Mouse (Mus musculus): Measurements from ENCODE around the gene Gigyf2. TPM values are rescaled to one million over a fixed set of nuclear protein-coding genes. Genes with fewer than 3 reads are reported as not detected.

Gigyf2 gene
- total and polyA plus RNA-seq, 3 experiments, result 27.1 to 70.6 TPM; not detected in 1

GRCm38 (mm10) chr1:87331774-87332173 lies 5.0 kb downstream of the Gigyf2 start:
- no peaks in the 10 kb centered on the region for H3K9me3 ChIP-seq (replicated peaks; ENCODE audit: insufficient read depth, low read length)
- no peak for DNase-seq (ENCODE audit: low read depth, low spot score)
- peaks cover 51% of the 10 kb centered on the region for H3K79me2 ChIP-seq (ENCODE audit: control insufficient read depth, insufficient read depth, low read length, poor library complexity)
- peaks cover 30 to 38% of the 10 kb centered on the region in 2 experiments for H3K36me3 ChIP-seq (ENCODE audit: control insufficient read depth in 1 of 2, insufficient read depth in 2 of 2, low read length in 2 of 2)
- H3K4me1 ChIP-seq (ENCODE audit: control insufficient read depth in 1 of 2, insufficient read depth in 2 of 2, low read length in 2 of 2), result peaks cover 6 to 21% of the 10 kb centered on the region in 2 experiments
- no peaks in the 10 kb centered on the region for H3K27me3 ChIP-seq (ENCODE audit: control insufficient read depth in 1 of 2, insufficient read depth in 2 of 2, low read length in 2 of 2)
- no peak overlapping the region for H3K9ac ChIP-seq (ENCODE audit: control insufficient read depth, low read depth, low read length, poor library complexity, severe bottlenecking)
- H3K27ac ChIP-seq (ENCODE audit: control insufficient read depth, low read depth, low read length), result no peak overlapping the region
- no peak for TF ChIP-seq SIN3A (IDR thresholded peaks at IDR 0.05; ENCODE audit: low read length)
- H3K4me3 ChIP-seq (ENCODE audit: control insufficient read depth in 1 of 2, insufficient read depth in 1 of 2, low read depth in 2 of 2, low read length in 2 of 2), result no peak overlapping the region

DNA sequence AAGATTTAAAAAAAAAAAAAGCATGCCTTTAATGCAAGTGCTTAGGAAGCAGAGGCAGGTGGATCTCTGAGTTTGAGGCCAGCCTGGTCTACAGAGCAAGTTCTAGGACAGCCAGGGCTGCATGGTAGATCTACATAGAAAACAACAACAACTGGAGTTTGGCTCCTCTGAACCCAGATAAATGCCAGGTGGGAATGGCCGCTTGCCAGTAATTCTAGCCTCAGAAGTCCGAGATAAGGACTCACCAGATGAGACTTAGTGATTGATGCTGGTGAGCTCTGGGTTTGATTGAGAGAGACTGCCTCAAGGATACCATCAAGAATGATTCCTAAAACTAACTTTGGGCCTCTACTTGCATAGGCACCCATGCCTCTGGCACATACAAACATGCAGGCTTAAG lies 23.8 kb downstream of the Gigyf2 start:
- Histone ChIP-seq H3K27me3 (ENCODE audit: control insufficient read depth in 1 of 2, insufficient read depth in 2 of 2, low read length in 2 of 2) (no peaks in the 10 kb centered on the region), H3K9me3 (replicated peaks; ENCODE audit: insufficient read depth, low read length) (no peaks in the 10 kb centered on the region), H3K4me1 (ENCODE audit: control insufficient read depth in 1 of 2, insufficient read depth in 2 of 2, low read length in 2 of 2) (no peaks in the 10 kb centered on the region), H3K9ac (ENCODE audit: control insufficient read depth, low read depth, low read length, poor library complexity, severe bottlenecking) (no peak overlapping the region), H3K27ac (ENCODE audit: control insufficient read depth, low read depth, low read length) (no peak overlapping the region), H3K79me2 (ENCODE audit: control insufficient read depth, insufficient read depth, low read length, poor library complexity) (peaks cover 15% of the 10 kb centered on the region; the same call in 1 of the 2 replicates), H3K36me3 (ENCODE audit: control insufficient read depth in 1 of 2, insufficient read depth in 2 of 2, low read length in 2 of 2) (peaks cover 4 to 24% of the 10 kb centered on the region in 2 experiments), H3K4me3 (ENCODE audit: control insufficient read depth in 1 of 2, insufficient read depth in 1 of 2, low read depth in 2 of 2, low read length in 2 of 2) (no peak overlapping the region)
- DNase-seq (ENCODE audit: low read depth, low spot score), result no peak
- TF ChIP-seq MYC (IDR thresholded peaks at IDR 0.05; ENCODE audit: low read depth, low read length), result no peak
- TF ChIP-seq HCFC1 (IDR thresholded peaks at IDR 0.05; ENCODE audit: low read depth, low read length), result no peak

- Histone ChIP-seq H3K36me3 (ENCODE audit: control insufficient read depth in 1 of 2, insufficient read depth in 2 of 2, low read length in 2 of 2) (peaks cover 7 to 18% of the 10 kb centered on the region in 2 experiments), H3K27me3 (ENCODE audit: control insufficient read depth in 1 of 2, insufficient read depth in 2 of 2, low read length in 2 of 2) (no peaks in the 10 kb centered on the region), H3K9ac (ENCODE audit: control insufficient read depth, low read depth, low read length, poor library complexity, severe bottlenecking) (no peak overlapping the region), H3K4me1 (ENCODE audit: control insufficient read depth in 1 of 2, insufficient read depth in 2 of 2, low read length in 2 of 2) (no peaks in the 10 kb centered on the region), H3K4me3 (ENCODE audit: control insufficient read depth in 1 of 2, insufficient read depth in 1 of 2, low read depth in 2 of 2, low read length in 2 of 2) (no peak overlapping the region), H3K79me2 (ENCODE audit: control insufficient read depth, insufficient read depth, low read length, poor library complexity) (no peaks in the 10 kb centered on the region), H3K9me3 (replicated peaks; ENCODE audit: insufficient read depth, low read length) (no peaks in the 10 kb centered on the region), H3K27ac (ENCODE audit: control insufficient read depth, low read depth, low read length) (no peak overlapping the region)
- DNase-seq (ENCODE audit: low read depth, low spot score), result no peak
- no peak for TF ChIP-seq E2F4 (IDR thresholded peaks at IDR 0.05; ENCODE audit: borderline replicate concordance, low read depth, low read length)
- no peak for TF ChIP-seq KAT2A (conservative IDR thresholded peaks at IDR 0.05; ENCODE audit: low read depth, low read length)
- TF ChIP-seq RCOR1 (IDR thresholded peaks at IDR 0.05; ENCODE audit: low read depth, low read length), result no peak
- no peak for TF ChIP-seq ETS1 (IDR thresholded peaks at IDR 0.05; ENCODE audit: low read depth, low read length)
- no peak for TF ChIP-seq ZNF384 (IDR thresholded peaks at IDR 0.05; ENCODE audit: low read depth, low read length)
- no peak for TF ChIP-seq RAD21 (IDR thresholded peaks at IDR 0.05; ENCODE audit: low read depth, low read length)
- TF ChIP-seq MAX (IDR thresholded peaks at IDR 0.05; ENCODE audit: low read length), result no peak
- no peak for TF ChIP-seq POLR2A (IDR thresholded peaks at IDR 0.05; ENCODE audit: control insufficient read depth in 1 of 2, insufficient read depth in 1 of 2, low read depth in 1 of 2, low read length in 2 of 2, poor library complexity in 1 of 2)
- TF ChIP-seq EP300 (IDR thresholded peaks at IDR 0.05; ENCODE audit: low read depth in 1 of 2, low read length in 2 of 2), result no peak
- no peak for TF ChIP-seq ZC3H11A (IDR thresholded peaks at IDR 0.05; ENCODE audit: low read depth, low read length)
- no peak for TF ChIP-seq POLR2AphosphoS5 (IDR thresholded peaks at IDR 0.05; ENCODE audit: borderline replicate concordance, low read depth, low read length)
- no peak for TF ChIP-seq TBP (IDR thresholded peaks at IDR 0.05; ENCODE audit: low read depth, low read length)
- no peak for TF ChIP-seq HCFC1 (IDR thresholded peaks at IDR 0.05; ENCODE audit: low read depth, low read length)
- no peak for TF ChIP-seq NRF1 (IDR thresholded peaks at IDR 0.05; ENCODE audit: insufficient read depth, low read depth, low read length, poor library complexity, severe bottlenecking)
- TF ChIP-seq ZKSCAN1 (IDR thresholded peaks at IDR 0.05; ENCODE audit: low read depth, low read length), result no peak
- no peak for TF ChIP-seq UBTF (IDR thresholded peaks at IDR 0.05; ENCODE audit: borderline replicate concordance, insufficient read depth, low read depth, low read length)
Measured at GRCm38 (mm10) chr1:87360276-87360675, 33.5 kb downstream of the Gigyf2 start.

Measured in MEL (cell line).